Mouse (Mus musculus): ENCODE data around the gene Gadd45g. TPM values are rescaled to one million over a fixed set of nuclear protein-coding genes. Genes with fewer than 3 reads are reported as not detected.

The Gadd45g gene
- polyA plus RNA-seq, 1 experiment = 180 TPM

- TF ChIP-seq FOSL1 (IDR thresholded peaks at IDR 0.05; ENCODE audit: insufficient read depth, low read length, poor library complexity, severe bottlenecking) (no peak), MYOD1 (IDR thresholded peaks at IDR 0.05; ENCODE audit: control insufficient read depth, insufficient read length, low read depth) (no peak), USF1 (IDR thresholded peaks at IDR 0.05; ENCODE audit: low read depth) (no peak), CTCF (IDR thresholded peaks at IDR 0.05; ENCODE audit: control insufficient read depth, insufficient read depth, insufficient read length) (no peak), MAX (IDR thresholded peaks at IDR 0.05) (no peak), CEBPB (IDR thresholded peaks at IDR 0.05; ENCODE audit: low read depth) (no peak), MYOG (IDR thresholded peaks at IDR 0.05; ENCODE audit: control insufficient read depth, extremely low read depth, insufficient read length) (no peak)
- Histone ChIP-seq H3K79me2 (ENCODE audit: control insufficient read depth, insufficient read depth) (no peaks in the 10 kb centered on the region), H3K36me3 (ENCODE audit: control insufficient read depth, insufficient read depth) (no peaks in the 10 kb centered on the region), H3K79me3 (ENCODE audit: low read depth) (no peaks in the 10 kb centered on the region), H3K4me3 (ENCODE audit: insufficient read depth, poor library complexity, severe bottlenecking) (no peak overlapping the region), H3K27me3 (ENCODE audit: control insufficient read depth, insufficient read depth, insufficient read length) (no peaks in the 10 kb centered on the region), H3ac (ENCODE audit: control insufficient read depth, insufficient read length, low read depth) (no peak overlapping the region)
These were observed 12.7 kb downstream of the Gadd45g start for GRCm38 (mm10) chr13:51859174-51859573.

GRCm38 (mm10) chr13:51859798-51860197 lies 13.3 kb downstream of the Gadd45g start:
- TF ChIP-seq MAX (IDR thresholded peaks at IDR 0.05) = no peak
- TF ChIP-seq MYOD1 (IDR thresholded peaks at IDR 0.05; ENCODE audit: control insufficient read depth, insufficient read length, low read depth) = peak; percentile 25
- no peaks in the 10 kb centered on the region for H3K27me3 ChIP-seq (ENCODE audit: control insufficient read depth, insufficient read depth, insufficient read length)
- H3K79me2 ChIP-seq (ENCODE audit: control insufficient read depth, insufficient read depth) = no peaks in the 10 kb centered on the region
- no peaks in the 10 kb centered on the region for H3K36me3 ChIP-seq (ENCODE audit: control insufficient read depth, insufficient read depth)
- H3ac ChIP-seq (ENCODE audit: control insufficient read depth, insufficient read length, low read depth) = no peak overlapping the region
- H3K4me3 ChIP-seq (ENCODE audit: insufficient read depth, poor library complexity, severe bottlenecking) = no peak overlapping the region
- H3K79me3 ChIP-seq (ENCODE audit: low read depth) = no peaks in the 10 kb centered on the region

GRCm38 (mm10) chr13:51862750-51863149 lies 16.3 kb downstream of the Gadd45g start:
- TF ChIP-seq CEBPB (IDR thresholded peaks at IDR 0.05; ENCODE audit: low read depth) (no peak), FOSL1 (IDR thresholded peaks at IDR 0.05; ENCODE audit: insufficient read depth, low read length, poor library complexity, severe bottlenecking) (no peak), MYOG (IDR thresholded peaks at IDR 0.05; ENCODE audit: control insufficient read depth, extremely low read depth, insufficient read length) (no peak), MAX (IDR thresholded peaks at IDR 0.05) (no peak), CTCF (IDR thresholded peaks at IDR 0.05; ENCODE audit: control insufficient read depth, insufficient read depth, insufficient read length) (no peak), USF1 (IDR thresholded peaks at IDR 0.05; ENCODE audit: low read depth) (no peak), MYOD1 (IDR thresholded peaks at IDR 0.05; ENCODE audit: control insufficient read depth, insufficient read length, low read depth) (no peak)
- Histone ChIP-seq H3K27me3 (ENCODE audit: control insufficient read depth, insufficient read depth, insufficient read length) (no peaks in the 10 kb centered on the region), H3ac (ENCODE audit: control insufficient read depth, insufficient read length, low read depth) (no peak overlapping the region), H3K79me3 (ENCODE audit: low read depth) (no peaks in the 10 kb centered on the region), H3K79me2 (ENCODE audit: control insufficient read depth, insufficient read depth) (no peaks in the 10 kb centered on the region), H3K36me3 (ENCODE audit: control insufficient read depth, insufficient read depth) (no peaks in the 10 kb centered on the region), H3K4me3 (ENCODE audit: insufficient read depth, poor library complexity, severe bottlenecking) (no peak overlapping the region)

GRCm38 (mm10) chr13:51866151-51866659 lies 19.7 kb downstream of the Gadd45g start:
- no peaks in the 10 kb centered on the region for H3K27me3 ChIP-seq (ENCODE audit: control insufficient read depth, insufficient read depth, insufficient read length)
- H3K79me3 ChIP-seq (ENCODE audit: low read depth) = no peaks in the 10 kb centered on the region
- TF ChIP-seq USF1 (IDR thresholded peaks at IDR 0.05; ENCODE audit: low read depth) = no peak
- no peak for TF ChIP-seq CEBPB (IDR thresholded peaks at IDR 0.05; ENCODE audit: low read depth)
- TF ChIP-seq MAX (IDR thresholded peaks at IDR 0.05) = no peak
- TF ChIP-seq MYOD1 (IDR thresholded peaks at IDR 0.05; ENCODE audit: control insufficient read depth, insufficient read length, low read depth) = no peak
- TF ChIP-seq CTCF (IDR thresholded peaks at IDR 0.05; ENCODE audit: control insufficient read depth, insufficient read depth, insufficient read length) = no peak
- no peak for TF ChIP-seq MYOG (IDR thresholded peaks at IDR 0.05; ENCODE audit: control insufficient read depth, extremely low read depth, insufficient read length)
- no peak for TF ChIP-seq FOSL1 (IDR thresholded peaks at IDR 0.05; ENCODE audit: insufficient read depth, low read length, poor library complexity, severe bottlenecking)
- H3K36me3 ChIP-seq (ENCODE audit: control insufficient read depth, insufficient read depth) = no peaks in the 10 kb centered on the region
- H3ac ChIP-seq (ENCODE audit: control insufficient read depth, insufficient read length, low read depth) = no peak overlapping the region
- no peaks in the 10 kb centered on the region for H3K79me2 ChIP-seq (ENCODE audit: control insufficient read depth, insufficient read depth)
- no peak overlapping the region for H3K4me3 ChIP-seq (ENCODE audit: insufficient read depth, poor library complexity, severe bottlenecking)

GRCm38 (mm10) chr13:51868491-51869128 lies 22.1 kb downstream of the Gadd45g start:
- no peak overlapping the region for H3K4me3 ChIP-seq (ENCODE audit: insufficient read depth, poor library complexity, severe bottlenecking)
- H3K27me3 ChIP-seq (ENCODE audit: control insufficient read depth, insufficient read depth, insufficient read length) = no peaks in the 10 kb centered on the region
- no peak for TF ChIP-seq CTCF (IDR thresholded peaks at IDR 0.05; ENCODE audit: control insufficient read depth, insufficient read depth, insufficient read length)
- TF ChIP-seq CEBPB (IDR thresholded peaks at IDR 0.05; ENCODE audit: low read depth) = no peak
- no peak for TF ChIP-seq FOSL1 (IDR thresholded peaks at IDR 0.05; ENCODE audit: insufficient read depth, low read length, poor library complexity, severe bottlenecking)
- no peak for TF ChIP-seq MAX (IDR thresholded peaks at IDR 0.05)
- TF ChIP-seq MYOG (IDR thresholded peaks at IDR 0.05; ENCODE audit: control insufficient read depth, extremely low read depth, insufficient read length) = no peak
- TF ChIP-seq USF1 (IDR thresholded peaks at IDR 0.05; ENCODE audit: low read depth) = no peak
- TF ChIP-seq MYOD1 (IDR thresholded peaks at IDR 0.05; ENCODE audit: control insufficient read depth, insufficient read length, low read depth) = no peak
- no peaks in the 10 kb centered on the region for H3K36me3 ChIP-seq (ENCODE audit: control insufficient read depth, insufficient read depth)
- no peak overlapping the region for H3ac ChIP-seq (ENCODE audit: control insufficient read depth, insufficient read length, low read depth)
- no peaks in the 10 kb centered on the region for H3K79me2 ChIP-seq (ENCODE audit: control insufficient read depth, insufficient read depth)
- H3K79me3 ChIP-seq (ENCODE audit: low read depth) = no peaks in the 10 kb centered on the region

GRCm38 (mm10) chr13:51869129-51869491 lies 22.6 kb downstream of the Gadd45g start:
- Histone ChIP-seq H3K79me3 (ENCODE audit: low read depth) (no peaks in the 10 kb centered on the region), H3K79me2 (ENCODE audit: control insufficient read depth, insufficient read depth) (no peaks in the 10 kb centered on the region), H3ac (ENCODE audit: control insufficient read depth, insufficient read length, low read depth) (no peak overlapping the region), H3K36me3 (ENCODE audit: control insufficient read depth, insufficient read depth) (no peaks in the 10 kb centered on the region), H3K27me3 (ENCODE audit: control insufficient read depth, insufficient read depth, insufficient read length) (no peaks in the 10 kb centered on the region), H3K4me3 (ENCODE audit: insufficient read depth, poor library complexity, severe bottlenecking) (no peak overlapping the region)
- TF ChIP-seq USF1 (IDR thresholded peaks at IDR 0.05; ENCODE audit: low read depth) (no peak), FOSL1 (IDR thresholded peaks at IDR 0.05; ENCODE audit: insufficient read depth, low read length, poor library complexity, severe bottlenecking) (no peak), CTCF (IDR thresholded peaks at IDR 0.05; ENCODE audit: control insufficient read depth, insufficient read depth, insufficient read length) (no peak), MYOD1 (IDR thresholded peaks at IDR 0.05; ENCODE audit: control insufficient read depth, insufficient read length, low read depth) (no peak), CEBPB (IDR thresholded peaks at IDR 0.05; ENCODE audit: low read depth) (no peak), MAX (IDR thresholded peaks at IDR 0.05) (no peak), MYOG (IDR thresholded peaks at IDR 0.05; ENCODE audit: control insufficient read depth, extremely low read depth, insufficient read length) (no peak)
